Mouse (Mus musculus): ENCODE data around the gene Pno1. TPM values are rescaled to one million over a fixed set of nuclear protein-coding genes. Genes with fewer than 3 reads are reported as not detected.

The Pno1 gene
- polyA plus RNA-seq, 1 experiment from 2014 or later: 128 TPM

GRCm38 (mm10) chr11:17192151-17192844 is 19.1 kb downstream of the Pno1 start:
- Histone ChIP-seq H3K27ac (replicated peaks; ENCODE audit: low read depth, low read length) (no peak overlapping the region), H3K36me3 (replicated peaks; ENCODE audit: control insufficient read depth, insufficient read depth, low read depth, low read length) (peaks cover 11% of the 10 kb centered on the region), H3K4me3 (ENCODE audit: low read depth, low read length) (no peak overlapping the region), H3K27me3 (ENCODE audit: control insufficient read depth, insufficient read depth, low read length) (no peaks in the 10 kb centered on the region), H3K4me1 (ENCODE audit: control insufficient read depth, insufficient read depth, low read length) (no peaks in the 10 kb centered on the region), H3K9me3 (replicated peaks; ENCODE audit: control insufficient read depth, low read length) (no peaks in the 10 kb centered on the region), H3K4me2 (ENCODE audit: low read depth, low read length) (no peak overlapping the region), H3K9ac (replicated peaks; ENCODE audit: low read length) (no peak overlapping the region)
- ATAC-seq (replicated peaks; ENCODE audit: insufficient number of reproducible peaks, low FRiP score, low TSS enrichment, low read depth): no peak
- WGBS: 77% methylated on average over 9 of the region's 9 CpGs
- no peak for DNase-seq (ENCODE audit: low spot score)

GRCm38 (mm10) chr11:17188786-17189185 is 22.6 kb downstream of the Pno1 start:
- DNase-seq (ENCODE audit: low spot score): no peak
- Histone ChIP-seq H3K36me3 (replicated peaks; ENCODE audit: control insufficient read depth, insufficient read depth, low read depth, low read length) (no peaks in the 10 kb centered on the region), H3K27me3 (ENCODE audit: control insufficient read depth, insufficient read depth, low read length) (no peaks in the 10 kb centered on the region), H3K27ac (replicated peaks; ENCODE audit: low read depth, low read length) (no peak overlapping the region), H3K4me3 (ENCODE audit: low read depth, low read length) (no peak overlapping the region), H3K4me2 (ENCODE audit: low read depth, low read length) (no peak overlapping the region), H3K4me1 (ENCODE audit: control insufficient read depth, insufficient read depth, low read length) (no peaks in the 10 kb centered on the region), H3K9me3 (replicated peaks; ENCODE audit: control insufficient read depth, low read length) (no peaks in the 10 kb centered on the region), H3K9ac (replicated peaks; ENCODE audit: low read length) (no peak overlapping the region)
- 24% methylated on average over 3 of the region's 3 CpGs for WGBS
- no peak for ATAC-seq (replicated peaks; ENCODE audit: insufficient number of reproducible peaks, low FRiP score, low TSS enrichment, low read depth)

GRCm38 (mm10) chr11:17187649-17188048 is 23.7 kb downstream of the Pno1 start:
- Histone ChIP-seq H3K4me2 (ENCODE audit: low read depth, low read length) (no peak overlapping the region), H3K9ac (replicated peaks; ENCODE audit: low read length) (no peak overlapping the region), H3K4me3 (ENCODE audit: low read depth, low read length) (no peak overlapping the region), H3K36me3 (replicated peaks; ENCODE audit: control insufficient read depth, insufficient read depth, low read depth, low read length) (no peaks in the 10 kb centered on the region), H3K27ac (replicated peaks; ENCODE audit: low read depth, low read length) (no peak overlapping the region), H3K9me3 (replicated peaks; ENCODE audit: control insufficient read depth, low read length) (no peaks in the 10 kb centered on the region), H3K27me3 (ENCODE audit: control insufficient read depth, insufficient read depth, low read length) (no peaks in the 10 kb centered on the region), H3K4me1 (ENCODE audit: control insufficient read depth, insufficient read depth, low read length) (no peaks in the 10 kb centered on the region)
- 82% methylated on average over 3 of the region's 3 CpGs for WGBS
- ATAC-seq (replicated peaks; ENCODE audit: insufficient number of reproducible peaks, low FRiP score, low TSS enrichment, low read depth) (no peak), DNase-seq (ENCODE audit: low spot score) (no peak)

GRCm38 (mm10) chr11:17183165-17183564 is 28.2 kb downstream of the Pno1 start:
- ATAC-seq (replicated peaks; ENCODE audit: insufficient number of reproducible peaks, low FRiP score, low TSS enrichment, low read depth): no peak
- WGBS: 95% methylated on average over 2 of the region's 2 CpGs
- H3K9me3 ChIP-seq (replicated peaks; ENCODE audit: control insufficient read depth, low read length): no peaks in the 10 kb centered on the region
- no peak overlapping the region for H3K4me2 ChIP-seq (ENCODE audit: low read depth, low read length)
- no peak overlapping the region for H3K27ac ChIP-seq (replicated peaks; ENCODE audit: low read depth, low read length)
- no peaks in the 10 kb centered on the region for H3K36me3 ChIP-seq (replicated peaks; ENCODE audit: control insufficient read depth, insufficient read depth, low read depth, low read length)
- H3K27me3 ChIP-seq (ENCODE audit: control insufficient read depth, insufficient read depth, low read length): no peaks in the 10 kb centered on the region
- H3K4me1 ChIP-seq (ENCODE audit: control insufficient read depth, insufficient read depth, low read length): no peaks in the 10 kb centered on the region
- no peak overlapping the region for H3K4me3 ChIP-seq (ENCODE audit: low read depth, low read length)
- no peak overlapping the region for H3K9ac ChIP-seq (replicated peaks; ENCODE audit: low read length)
- no peak for DNase-seq (ENCODE audit: low spot score)

- no peak within 1 kb of the TSS for H3K9ac ChIP-seq (replicated peaks; ENCODE audit: low read length)
- 74% methylated on average over 3 of the region's 3 CpGs for WGBS
- no peaks in the 10 kb centered on the region for H3K27me3 ChIP-seq (ENCODE audit: control insufficient read depth, insufficient read depth, low read length)
- H3K4me1 ChIP-seq (ENCODE audit: control insufficient read depth, insufficient read depth, low read length): no peaks in the 10 kb centered on the region
- no peak within 1 kb of the TSS for H3K4me3 ChIP-seq (ENCODE audit: low read depth, low read length)
- ATAC-seq (replicated peaks; ENCODE audit: insufficient number of reproducible peaks, low FRiP score, low TSS enrichment, low read depth): no peak
- H3K27ac ChIP-seq (replicated peaks; ENCODE audit: low read depth, low read length): no peak within 1 kb of the TSS
- no peaks in the 10 kb centered on the region for H3K36me3 ChIP-seq (replicated peaks; ENCODE audit: control insufficient read depth, insufficient read depth, low read depth, low read length)
- no peak within 1 kb of the TSS for H3K4me2 ChIP-seq (ENCODE audit: low read depth, low read length)
- H3K9me3 ChIP-seq (replicated peaks; ENCODE audit: control insufficient read depth, low read length): no peaks in the 10 kb centered on the region
- no peak for DNase-seq (ENCODE audit: low spot score)
Observed at GRCm38 (mm10) chr11:17181807-17182206, 29.6 kb downstream of the Pno1 start, which contains the start of gene Wdr92. Gene Wdr92 (plus strand): TSS chr11:17182107.

- ATAC-seq (replicated peaks; ENCODE audit: insufficient number of reproducible peaks, low FRiP score, low TSS enrichment, low read depth) (no peak), DNase-seq (ENCODE audit: low spot score) (no peak)
- 85% methylated on average over 3 of the region's 3 CpGs for WGBS
- no peak overlapping the region for H3K4me3 ChIP-seq (ENCODE audit: low read depth, low read length)
- H3K36me3 ChIP-seq (replicated peaks; ENCODE audit: control insufficient read depth, insufficient read depth, low read depth, low read length): no peaks in the 10 kb centered on the region
- H3K27ac ChIP-seq (replicated peaks; ENCODE audit: low read depth, low read length): no peak overlapping the region
- H3K4me1 ChIP-seq (ENCODE audit: control insufficient read depth, insufficient read depth, low read length): no peaks in the 10 kb centered on the region
- H3K9ac ChIP-seq (replicated peaks; ENCODE audit: low read length): no peak overlapping the region
- H3K9me3 ChIP-seq (replicated peaks; ENCODE audit: control insufficient read depth, low read length): no peaks in the 10 kb centered on the region
- H3K4me2 ChIP-seq (ENCODE audit: low read depth, low read length): no peak overlapping the region
- H3K27me3 ChIP-seq (ENCODE audit: control insufficient read depth, insufficient read depth, low read length): no peaks in the 10 kb centered on the region
Observed at GRCm38 (mm10) chr11:17180753-17181152, 30.6 kb downstream of the Pno1 start.

GRCm38 (mm10) chr11:17176638-17177037 is 34.7 kb downstream of the Pno1 start:
- Histone ChIP-seq H3K9me3 (replicated peaks; ENCODE audit: control insufficient read depth, low read length) (no peaks in the 10 kb centered on the region), H3K9ac (replicated peaks; ENCODE audit: low read length) (no peak overlapping the region), H3K4me1 (ENCODE audit: control insufficient read depth, insufficient read depth, low read length) (no peaks in the 10 kb centered on the region), H3K27me3 (ENCODE audit: control insufficient read depth, insufficient read depth, low read length) (no peaks in the 10 kb centered on the region), H3K4me3 (ENCODE audit: low read depth, low read length) (no peak overlapping the region), H3K27ac (replicated peaks; ENCODE audit: low read depth, low read length) (no peak overlapping the region), H3K4me2 (ENCODE audit: low read depth, low read length) (no peak overlapping the region), H3K36me3 (replicated peaks; ENCODE audit: control insufficient read depth, insufficient read depth, low read depth, low read length) (no peaks in the 10 kb centered on the region)
- DNase-seq (ENCODE audit: low spot score): no peak
- WGBS: 94% methylated on average over 1 of the region's 1 CpGs
- no peak for ATAC-seq (replicated peaks; ENCODE audit: insufficient number of reproducible peaks, low FRiP score, low TSS enrichment, low read depth)

- Histone ChIP-seq H3K4me2 (ENCODE audit: low read depth, low read length) (no peak overlapping the region), H3K36me3 (replicated peaks; ENCODE audit: control insufficient read depth, insufficient read depth, low read depth, low read length) (no peaks in the 10 kb centered on the region), H3K27me3 (ENCODE audit: control insufficient read depth, insufficient read depth, low read length) (no peaks in the 10 kb centered on the region), H3K4me1 (ENCODE audit: control insufficient read depth, insufficient read depth, low read length) (no peaks in the 10 kb centered on the region), H3K9ac (replicated peaks; ENCODE audit: low read length) (no peak overlapping the region), H3K4me3 (ENCODE audit: low read depth, low read length) (no peak overlapping the region), H3K27ac (replicated peaks; ENCODE audit: low read depth, low read length) (no peak overlapping the region), H3K9me3 (replicated peaks; ENCODE audit: control insufficient read depth, low read length) (no peaks in the 10 kb centered on the region)
- no peak for DNase-seq (ENCODE audit: low spot score)
- no peak for ATAC-seq (replicated peaks; ENCODE audit: insufficient number of reproducible peaks, low FRiP score, low TSS enrichment, low read depth)
- 93% methylated on average over 4 of the region's 4 CpGs for WGBS
Observed at GRCm38 (mm10) chr11:17172300-17172699, 39.1 kb downstream of the Pno1 start.
